Mouse (Mus musculus) midbrain, postnatal 0 days (tissue): ENCODE data around the gene Mmd. TPM values are rescaled to one million over a fixed set of nuclear protein-coding genes. Genes with fewer than 3 reads are reported as not detected.

Experiments used
- ATAC-seq: fragments of 200-750 bp; cut with Nextera tagmentation; 2 replicates; pipeline ENCODE4 v1.8.0; 2017; ENCODE audit warnings: moderate number of reproducible peaks, mild to moderate bottlenecking, moderate TSS enrichment, moderate library complexity; ENCODE audit not compliant: low FRiP score
- DNase-seq: peaks from one replicate; pipeline ENCODE4 v3.0.0-alpha.2; 2015; ENCODE audit warnings: low spot score
- H3K27ac ChIP-seq: fragments of 300-500 bp; sonication (generic); 2 replicates; pipeline ENCODE4 v1.5.1; 2014; ENCODE audit warnings: low read depth, mild to moderate bottlenecking, low read length, mixed read lengths
- H3K27me3 ChIP-seq: fragments of 300-500 bp; sonication (generic); 2 replicates; pipeline ENCODE4 v1.6.1; 2014; ENCODE audit warnings: low read length, control low read depth, mixed read lengths; ENCODE audit not compliant: insufficient read depth
- H3K36me3 ChIP-seq: fragments of 300-500 bp; sonication (generic); 2 replicates; pipeline ENCODE4 v1.6.1; 2014; ENCODE audit warnings: low read length, control low read depth, mixed read lengths; ENCODE audit not compliant: insufficient read depth
- H3K4me1 ChIP-seq: fragments of 300-500 bp; sonication (generic); 2 replicates; pipeline ENCODE4 v1.6.1; 2014; ENCODE audit warnings: mild to moderate bottlenecking, control low read depth, antibody characterized with exemption, low read length, mixed read lengths; ENCODE audit not compliant: insufficient read depth
- H3K4me2 ChIP-seq: fragments of 300-500 bp; sonication (generic); 2 replicates; pipeline ENCODE4 v1.6.1; 2014; ENCODE audit warnings: low read depth, mild to moderate bottlenecking, low read length, mixed read lengths; ENCODE audit not compliant: poor library complexity, severe bottlenecking
- H3K4me3 ChIP-seq: fragments of 300-500 bp; sonication (generic); 2 replicates; pipeline ENCODE4 v1.5.1; 2014; ENCODE audit warnings: low read depth, mild to moderate bottlenecking, low read length, moderate library complexity
- H3K9ac ChIP-seq: fragments of 300-500 bp; sonication (generic); replicated peaks from 2 replicates; pipeline ENCODE4 v1.6.1; 2014; ENCODE audit warnings: mild to moderate bottlenecking, low read length, moderate library complexity, mixed read lengths; ENCODE audit not compliant: poor library complexity, severe bottlenecking
- H3K9me3 ChIP-seq: fragments of 300-500 bp; sonication (generic); 2 replicates; pipeline ENCODE4 v1.6.1; 2016; ENCODE audit warnings: low read length, control low read depth
- CTCF ChIP-seq: IDR thresholded peaks from 2 replicates; pipeline ENCODE4 v1.5.1; 2016; ENCODE audit warnings: antibody characterized with exemption, mild to moderate bottlenecking
- WGBS: fragments of 180-500 bp; shearing (Covaris S2); extraction: QIAGEN DNeasy Blood & Tissue Kit; methylation state at CpG from one replicate; pipeline ENCODE4 v1.1.7; 2014; 5-methylcytosine and 5-hydroxymethylcytosine counted together
- polyA plus RNA-seq: library from polyadenylated mRNA; unstranded; fragments of >200 nt; fragmentation: Nextera tagmentation; extraction: Ambion mirVana; gene quantifications from 2 replicates; pipeline ENCODE4 v1.2.1, GENCODE M21; 2015
- total RNA-seq: library from RNA; depleted of rRNA; stranded (reverse); fragments of >200 nt; gene quantifications from 2 replicates; pipeline ENCODE4 v1.2.3, GENCODE M21; 2014

Gene Mmd
- total and polyA plus RNA-seq, 2 experiments from 2014 or later = 130 to 223 TPM

GRCm38 (mm10) chr11:90292766-90293165, 43.5 kb downstream of the Mmd start:
- Histone ChIP-seq H3K27me3 (no peaks in the 10 kb centered on the region), H3K9ac (no peak overlapping the region), H3K27ac (no peak overlapping the region), H3K9me3 (no peaks in the 10 kb centered on the region), H3K4me3 (no peak overlapping the region), H3K36me3 (no peaks in the 10 kb centered on the region), H3K4me1 (no peaks in the 10 kb centered on the region), H3K4me2 (no peak overlapping the region)
- ATAC-seq (no peak), DNase-seq (no peak)
- no peak for TF ChIP-seq CTCF

GRCm38 (mm10) chr11:90294622-90295021, 45.4 kb downstream of the Mmd start:
- Histone ChIP-seq H3K27me3 (no peaks in the 10 kb centered on the region), H3K27ac (no peak overlapping the region), H3K4me3 (no peak overlapping the region), H3K36me3 (no peaks in the 10 kb centered on the region), H3K4me2 (no peak overlapping the region), H3K4me1 (no peaks in the 10 kb centered on the region), H3K9ac (no peak overlapping the region), H3K9me3 (no peaks in the 10 kb centered on the region)
- no peak for ATAC-seq
- WGBS = 87% methylated on average over 2 of the region's 2 CpGs
- TF ChIP-seq CTCF = no peak
- no peak for DNase-seq

- TF ChIP-seq CTCF = no peak
- 92% methylated on average over 5 of the region's 5 CpGs for WGBS
- H3K27me3 ChIP-seq = no peaks in the 10 kb centered on the region
- ATAC-seq = no peak
- H3K9ac ChIP-seq = no peak overlapping the region
- no peak overlapping the region for H3K27ac ChIP-seq
- no peaks in the 10 kb centered on the region for H3K36me3 ChIP-seq
- H3K4me2 ChIP-seq = no peak overlapping the region
- DNase-seq = no peak
- H3K4me3 ChIP-seq = no peak overlapping the region
- no peaks in the 10 kb centered on the region for H3K9me3 ChIP-seq
- no peaks in the 10 kb centered on the region for H3K4me1 ChIP-seq
These were observed 56.8 kb downstream of the Mmd start for GRCm38 (mm10) chr11:90306067-90306466.

GRCm38 (mm10) chr11:90306993-90307392, 57.7 kb downstream of the Mmd start:
- H3K9me3 ChIP-seq = no peaks in the 10 kb centered on the region
- H3K27ac ChIP-seq = no peak overlapping the region
- no peak overlapping the region for H3K4me2 ChIP-seq
- no peaks in the 10 kb centered on the region for H3K36me3 ChIP-seq
- no peaks in the 10 kb centered on the region for H3K27me3 ChIP-seq
- ATAC-seq (no peak), DNase-seq (peak; percentile 71)
- WGBS = 53% methylated on average over 6 of the region's 6 CpGs
- H3K4me1 ChIP-seq = no peaks in the 10 kb centered on the region
- peak; percentile 84 for TF ChIP-seq CTCF
- no peak overlapping the region for H3K9ac ChIP-seq
- no peak overlapping the region for H3K4me3 ChIP-seq

- H3K4me3 ChIP-seq = no peak overlapping the region
- H3K27ac ChIP-seq = no peak overlapping the region
- DNase-seq (no peak), ATAC-seq (no peak)
- no peaks in the 10 kb centered on the region for H3K36me3 ChIP-seq
- no peaks in the 10 kb centered on the region for H3K4me1 ChIP-seq
- no peak for TF ChIP-seq CTCF
- no peaks in the 10 kb centered on the region for H3K27me3 ChIP-seq
- no peaks in the 10 kb centered on the region for H3K9me3 ChIP-seq
- no peak overlapping the region for H3K4me2 ChIP-seq
- WGBS = 87% methylated on average over 3 of the region's 3 CpGs
- no peak overlapping the region for H3K9ac ChIP-seq
These were observed 65.3 kb downstream of the Mmd start for GRCm38 (mm10) chr11:90314606-90315005.

- no peaks in the 10 kb centered on the region for H3K27me3 ChIP-seq
- H3K4me3 ChIP-seq = no peak overlapping the region
- no peaks in the 10 kb centered on the region for H3K9me3 ChIP-seq
- H3K9ac ChIP-seq = no peak overlapping the region
- no peaks in the 10 kb centered on the region for H3K4me1 ChIP-seq
- DNase-seq = peak; percentile 71
- TF ChIP-seq CTCF = peak; percentile 85
- ATAC-seq = no peak
- H3K27ac ChIP-seq = no peak overlapping the region
- H3K4me2 ChIP-seq = no peak overlapping the region
- no peaks in the 10 kb centered on the region for H3K36me3 ChIP-seq
- 8% methylated on average over 4 of the region's 4 CpGs for WGBS
These were observed 68.2 kb downstream of the Mmd start for GRCm38 (mm10) chr11:90317482-90317881.
